Mouse (Mus musculus): ENCODE results near the gene E130114P18Rik.

Gene E130114P18Rik

GRCm38 (mm10) chr4:97648825-97649625 lies 128.9 kb downstream of the E130114P18Rik start:
- DNase-seq (ENCODE audit: low spot score), result no peak

GRCm38 (mm10) chr4:97648436-97648707 lies 129.5 kb downstream of the E130114P18Rik start:
- DNase-seq (ENCODE audit: low spot score), result no peak

- no peak for DNase-seq (ENCODE audit: low spot score)
These were observed 130.0 kb downstream of the E130114P18Rik start for GRCm38 (mm10) chr4:97647700-97648435.

GRCm38 (mm10) chr4:97647236-97647635 lies 130.6 kb downstream of the E130114P18Rik start:
- DNase-seq (ENCODE audit: low spot score), result no peak

- no peak for DNase-seq (ENCODE audit: low spot score)
These were observed 137.5 kb downstream of the E130114P18Rik start for GRCm38 (mm10) chr4:97640385-97640784.

- no peak for DNase-seq (ENCODE audit: low spot score)
These were observed 141.3 kb downstream of the E130114P18Rik start for GRCm38 (mm10) chr4:97636569-97636968.

GRCm38 (mm10) chr4:97635757-97636292 lies 142.1 kb downstream of the E130114P18Rik start:
- no peak for DNase-seq (ENCODE audit: low spot score)

- no peak for DNase-seq (ENCODE audit: low spot score)
These were observed 142.6 kb downstream of the E130114P18Rik start for GRCm38 (mm10) chr4:97635296-97635755.

- no peak for DNase-seq (ENCODE audit: low spot score)
These were observed 148.8 kb downstream of the E130114P18Rik start for GRCm38 (mm10) chr4:97628881-97629605.

- no peak for DNase-seq (ENCODE audit: low spot score)
These were observed 151.7 kb downstream of the E130114P18Rik start for GRCm38 (mm10) chr4:97626002-97626720.

- DNase-seq (ENCODE audit: low spot score), result no peak
These were observed 154.7 kb downstream of the E130114P18Rik start for GRCm38 (mm10) chr4:97623165-97623564.

- no peak for DNase-seq (ENCODE audit: low spot score)
These were observed 156.1 kb downstream of the E130114P18Rik start for GRCm38 (mm10) chr4:97621731-97622130.

GRCm38 (mm10) chr4:97620409-97620808 lies 157.5 kb downstream of the E130114P18Rik start:
- no peak for DNase-seq (ENCODE audit: low spot score)

- peak; percentile 5 for DNase-seq (ENCODE audit: low spot score)
These were observed 159.1 kb downstream of the E130114P18Rik start for GRCm38 (mm10) chr4:97618668-97619373.

GRCm38 (mm10) chr4:97615031-97615430 lies 162.8 kb downstream of the E130114P18Rik start:
- no peak for DNase-seq (ENCODE audit: low spot score)

- peak; percentile 8 for DNase-seq (ENCODE audit: low spot score)
These were observed 166.5 kb downstream of the E130114P18Rik start for GRCm38 (mm10) chr4:97611251-97611847.

GRCm38 (mm10) chr4:97609831-97610727 lies 167.8 kb downstream of the E130114P18Rik start:
- no peak for DNase-seq (ENCODE audit: low spot score)

- DNase-seq (ENCODE audit: low spot score), result no peak
These were observed 168.5 kb downstream of the E130114P18Rik start for GRCm38 (mm10) chr4:97609329-97609728.

GRCm38 (mm10) chr4:97608728-97609127 lies 169.2 kb downstream of the E130114P18Rik start:
- no peak for DNase-seq (ENCODE audit: low spot score)

GRCm38 (mm10) chr4:97608134-97608533 lies 169.7 kb downstream of the E130114P18Rik start:
- DNase-seq (ENCODE audit: low spot score), result no peak
